Mouse (Mus musculus) CH12.LX (cell line): ENCODE measurements at regions not wholly inside any gene's neighbourhood (a gene's known extent, or its start where the extent isn't known, plus 50 kb on each side); places are given as distances from the start of the nearest gene placed in this dataset.

Experiments
- DNase-seq: peaks from one replicate; pipeline ENCODE4 v3.0.0-alpha.2; 2013; ENCODE audit errors: extremely low read depth
- H3K27ac ChIP-seq: 2 replicates; pipeline ENCODE4 v1.5.1; 2012; ENCODE audit warnings: low read depth, mild to moderate bottlenecking, control low read depth, moderate library complexity; ENCODE audit not compliant: insufficient read depth
- H3K27me3 ChIP-seq: replicated peaks from 2 replicates; pipeline ENCODE3; 2012; ENCODE audit warnings: inconsistent platforms
- H3K36me3 ChIP-seq, 2 experiments: replicated peaks in 1 of 2; 2 replicates each; pipeline versions ENCODE3 to v1.6.1; 2012; ENCODE audit warnings: inconsistent platforms in 1 of 2, low read length in 1 of 2, mild to moderate bottlenecking in 1 of 2, mixed read lengths in 1 of 2, moderate library complexity in 1 of 2; ENCODE audit not compliant: control insufficient read depth in 1 of 2, insufficient read depth in 1 of 2
- H3K4me1 ChIP-seq, 2 experiments: 2 replicates each; pipeline ENCODE4 v1.6.1; 2012; ENCODE audit warnings: inconsistent platforms in 1 of 2, moderate library complexity in 1 of 2; ENCODE audit not compliant: insufficient read depth in 2 of 2, control insufficient read depth in 1 of 2
- H3K4me2 ChIP-seq: 2 replicates; pipeline ENCODE4 v1.6.1; 2012; ENCODE audit warnings: low read depth, mild to moderate bottlenecking, control low read depth; ENCODE audit not compliant: poor library complexity, insufficient read depth, severe bottlenecking
- H3K4me3 ChIP-seq, 3 experiments: fragments of 150-350 bp in 1 of 3; sonication (generic) in 1 of 3; replicated peaks in 1 of 3; 2 replicates each; pipeline versions ENCODE3 to v1.5.1; 2011 to 2012; ENCODE audit warnings: low read depth in 2 of 3, low read length in 2 of 3, mild to moderate bottlenecking in 2 of 3, moderate library complexity in 2 of 3, control low read depth in 1 of 3, improper control_type of control experiment in 1 of 3, inconsistent platforms in 1 of 3, mixed read lengths in 1 of 3; ENCODE audit not compliant: poor library complexity in 1 of 3
- H3K79me2 ChIP-seq: replicated peaks from 2 replicates; pipeline ENCODE4 v1.6.1; 2012; ENCODE audit warnings: mild to moderate bottlenecking, moderate library complexity; ENCODE audit not compliant: control insufficient read depth, poor library complexity, insufficient read depth, severe bottlenecking; ENCODE audit errors: extremely low read depth
- H3K9ac ChIP-seq: 2 replicates; pipeline ENCODE4 v1.6.1; 2012; ENCODE audit warnings: low read depth, mild to moderate bottlenecking, control low read depth, moderate library complexity; ENCODE audit not compliant: insufficient read depth
- H3K9me3 ChIP-seq: replicated peaks from 2 replicates; pipeline ENCODE3; 2012; ENCODE audit warnings: low read length, inconsistent platforms, mixed read lengths
- CHD1 ChIP-seq: IDR thresholded peaks from 2 replicates; pipeline ENCODE4 v1.6.1; 2012; ENCODE audit warnings: low read depth, low read length, improper control_type of control experiment, inconsistent platforms
- CTCF ChIP-seq, 2 experiments: IDR thresholded peaks in 1 of 2; conservative IDR thresholded peaks in 1 of 2; 2 replicates each; pipeline ENCODE4 v1.5.1; 2011 to 2012; ENCODE audit warnings: low read depth in 2 of 2, low read length in 2 of 2, improper control_type of control experiment in 1 of 2, inconsistent platforms in 1 of 2, mild to moderate bottlenecking in 1 of 2, moderate library complexity in 1 of 2
- E2F4 ChIP-seq: IDR thresholded peaks from 2 replicates; pipeline ENCODE4 v1.6.1; 2011; ENCODE audit warnings: low read depth, low read length, improper control_type of control experiment; ENCODE audit not compliant: insufficient replicate concordance
- ELF1 ChIP-seq: IDR thresholded peaks from 2 replicates; pipeline ENCODE4 v1.6.1; 2014; ENCODE audit warnings: low read depth, mild to moderate bottlenecking, inconsistent platforms, low read length, improper control_type of control experiment
- EP300 ChIP-seq: IDR thresholded peaks from 2 replicates; pipeline ENCODE4 v1.6.1; 2011; ENCODE audit warnings: low read length, improper control_type of control experiment
- ETS1 ChIP-seq: conservative IDR thresholded peaks from 2 replicates; pipeline ENCODE4 v1.6.1; 2012; ENCODE audit warnings: low read depth, mild to moderate bottlenecking, inconsistent platforms, low read length, improper control_type of control experiment, moderate library complexity
- GABPA ChIP-seq: IDR thresholded peaks from 2 replicates; pipeline ENCODE4 v1.6.1; 2012; ENCODE audit warnings: low read depth, low read length, improper control_type of control experiment, inconsistent platforms; ENCODE audit not compliant: insufficient replicate concordance
- HCFC1 ChIP-seq: IDR thresholded peaks from 2 replicates; pipeline ENCODE4 v1.6.1; 2012; ENCODE audit warnings: low read depth, mild to moderate bottlenecking, inconsistent platforms, low read length, improper control_type of control experiment
- IRF4 ChIP-seq: IDR thresholded peaks from 2 replicates; pipeline ENCODE4 v1.6.1; 2014; ENCODE audit warnings: low read depth, mild to moderate bottlenecking, inconsistent platforms, low read length, improper control_type of control experiment
- JUN ChIP-seq: IDR thresholded peaks from 2 replicates; pipeline ENCODE4 v1.6.1; 2011; ENCODE audit warnings: low read depth, mild to moderate bottlenecking, low read length, improper control_type of control experiment, moderate library complexity; ENCODE audit not compliant: insufficient read depth
- JUND ChIP-seq: conservative IDR thresholded peaks from 2 replicates; pipeline ENCODE4 v1.6.1; 2011; ENCODE audit warnings: low read depth, low read length, improper control_type of control experiment
- MYC ChIP-seq: IDR thresholded peaks from 2 replicates; pipeline ENCODE4 v1.6.1; 2011; ENCODE audit warnings: low read depth, mild to moderate bottlenecking, improper control_type of control experiment, low read length
- NELFE ChIP-seq: IDR thresholded peaks from 2 replicates; pipeline ENCODE4 v1.6.1; 2011; ENCODE audit warnings: low read depth, low read length, improper control_type of control experiment
- PAX5 ChIP-seq: IDR thresholded peaks from 2 replicates; pipeline ENCODE4 v1.6.1; 2012; ENCODE audit warnings: low read length, inconsistent platforms, mixed read lengths
- POLR2AphosphoS2 ChIP-seq: IDR thresholded peaks from 2 replicates; pipeline ENCODE4 v1.6.1; 2011; ENCODE audit warnings: low read depth, low read length, improper control_type of control experiment
- RAD21 ChIP-seq: IDR thresholded peaks from 2 replicates; pipeline ENCODE4 v1.6.1; 2011; ENCODE audit warnings: low read depth, mild to moderate bottlenecking, low read length, improper control_type of control experiment, moderate library complexity
- RCOR1 ChIP-seq: conservative IDR thresholded peaks from 2 replicates; pipeline ENCODE4 v1.6.1; 2012; ENCODE audit warnings: low read depth, mild to moderate bottlenecking, inconsistent platforms, low read length, improper control_type of control experiment
- SIN3A ChIP-seq: IDR thresholded peaks from 2 replicates; pipeline ENCODE4 v1.6.1; 2012; ENCODE audit warnings: low read length, improper control_type of control experiment, inconsistent platforms
- UBTF ChIP-seq: IDR thresholded peaks from 2 replicates; pipeline ENCODE4 v1.6.1; 2012; ENCODE audit warnings: low read depth, mild to moderate bottlenecking, inconsistent platforms, low read length, improper control_type of control experiment, moderate library complexity
- USF1 ChIP-seq: IDR thresholded peaks from 2 replicates; pipeline ENCODE4 v1.6.1; 2014; ENCODE audit warnings: low read depth, mild to moderate bottlenecking, inconsistent platforms, low read length, improper control_type of control experiment
- ZKSCAN1 ChIP-seq: IDR thresholded peaks from 2 replicates; pipeline ENCODE4 v1.6.1; 2012; ENCODE audit warnings: low read depth, inconsistent platforms, low read length, improper control_type of control experiment, borderline replicate concordance
- ZMIZ1 ChIP-seq: IDR thresholded peaks from 2 replicates; pipeline ENCODE4 v1.6.1; 2012; ENCODE audit warnings: low read depth, mild to moderate bottlenecking, inconsistent platforms, low read length, improper control_type of control experiment
- dilution Hi-C: fragments of 300-500 bp; cut with MboI; formaldehyde crosslinking; loops from 2 replicates; pipeline ENCODE4 v1.14.3; 2020; ENCODE audit warnings: low sequenced_read_pairs; ENCODE audit not compliant: extremely low pct_unique_long_range_greater_than_20kb, extremely low pct_ligation_motif_present
- in situ Hi-C: fragments of 300-500 bp; cut with MboI; formaldehyde crosslinking; loops from 3 replicates; pipeline ENCODE4 v1.14.3; 2019; ENCODE audit warnings: low sequenced_read_pairs, low pct_ligation_motif_present, low pct_unique_long_range_greater_than_20kb, mixed read lengths

DNA sequence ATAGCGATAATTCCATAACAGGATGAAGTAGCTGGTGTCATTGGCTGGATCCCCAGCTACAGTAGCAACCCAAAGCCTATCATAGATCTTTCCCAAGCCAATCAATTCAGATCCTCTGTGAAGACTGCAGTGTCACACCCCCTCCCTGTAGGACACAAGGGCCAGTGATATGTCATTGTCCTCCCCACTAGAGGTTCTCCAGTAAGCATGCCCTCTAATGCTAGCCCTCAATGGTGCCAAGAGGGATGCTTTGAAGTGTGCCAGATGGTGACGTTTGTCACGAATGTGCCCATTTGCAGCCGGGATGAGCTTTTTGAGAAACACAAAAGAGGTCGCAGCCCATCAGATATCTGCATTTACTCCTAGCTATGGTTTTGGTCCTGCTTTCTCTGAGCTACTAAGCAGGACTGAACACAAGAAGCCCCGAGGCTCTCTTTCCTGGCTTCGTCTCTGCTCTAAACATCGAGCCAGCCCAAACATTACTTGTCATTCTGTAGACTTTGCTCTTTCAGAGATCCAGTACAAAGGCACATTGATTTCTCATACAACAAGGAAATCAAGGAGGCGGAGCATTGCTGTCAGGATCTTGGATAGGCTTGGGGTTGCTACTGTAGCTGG lies 214.2 kb downstream of the Gm19410 start:
- no peak overlapping the region for H3K9ac ChIP-seq
- H3K27ac ChIP-seq, result no peak overlapping the region
- DNase-seq, result no peak
- TF ChIP-seq CTCF (conservative IDR thresholded peaks at IDR 0.05 in 1 of 2, IDR thresholded peaks at IDR 0.05 in 1 of 2; ENCODE audit: low read depth in 2 of 2, low read length in 2 of 2) (no peak), ETS1 (no peak), JUN (no peak), RCOR1 (no peak), MYC (no peak), PAX5 (no peak), SIN3A (no peak)
- H3K27me3 ChIP-seq, result no peaks in the 10 kb centered on the region
- H3K9me3 ChIP-seq, result no peaks in the 10 kb centered on the region
- no peaks in the 10 kb centered on the region for H3K4me1 ChIP-seq
- dilution Hi-C loops (no loop called here), in situ Hi-C loops (no loop called here)
- no peaks in the 10 kb centered on the region for H3K36me3 ChIP-seq
- no peaks in the 10 kb centered on the region for H3K79me2 ChIP-seq
- no peak overlapping the region for H3K4me3 ChIP-seq
- H3K4me2 ChIP-seq, result no peak overlapping the region

DNA sequence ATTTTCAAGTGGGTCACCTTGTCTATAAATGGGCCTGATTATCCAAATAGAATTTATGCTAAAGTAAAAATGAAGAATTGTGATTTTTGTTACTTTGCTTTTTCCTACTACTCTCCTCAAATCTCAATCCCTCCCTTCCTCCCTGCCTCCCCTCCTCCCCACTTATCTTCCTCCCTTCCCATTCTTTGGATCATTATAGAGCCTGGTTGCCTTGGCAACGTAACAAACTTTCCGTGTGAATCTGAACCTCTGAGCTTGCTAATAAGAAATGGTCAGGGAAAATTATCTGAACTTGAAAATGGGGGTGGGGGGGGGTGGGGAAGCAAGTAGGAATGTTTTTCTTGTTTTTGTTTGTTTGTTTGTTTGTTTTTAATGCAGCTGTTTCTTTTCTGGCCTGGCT lies 217.5 kb downstream of the Gm19410 start:
- H3K36me3 ChIP-seq, result no peaks in the 10 kb centered on the region
- dilution Hi-C loops (no loop called here), in situ Hi-C loops (no loop called here)
- no peaks in the 10 kb centered on the region for H3K27me3 ChIP-seq
- H3K4me2 ChIP-seq, result no peak overlapping the region
- DNase-seq, result no peak
- no peaks in the 10 kb centered on the region for H3K4me1 ChIP-seq
- no peak overlapping the region for H3K27ac ChIP-seq
- no peaks in the 10 kb centered on the region for H3K79me2 ChIP-seq
- no peak overlapping the region for H3K4me3 ChIP-seq
- H3K9ac ChIP-seq, result no peak overlapping the region
- TF ChIP-seq USF1 (no peak), IRF4 (no peak), POLR2AphosphoS2 (no peak), ZMIZ1 (no peak), NELFE (no peak), HCFC1 (no peak), ZKSCAN1 (no peak), CTCF (conservative IDR thresholded peaks at IDR 0.05 in 1 of 2, IDR thresholded peaks at IDR 0.05 in 1 of 2; ENCODE audit: low read depth in 2 of 2, low read length in 2 of 2) (no peak), ELF1 (no peak), RAD21 (no peak), RCOR1 (no peak), UBTF (no peak), GABPA (no peak), CHD1 (no peak), PAX5 (no peak), E2F4 (no peak), EP300 (no peak), JUND (no peak)
- H3K9me3 ChIP-seq, result no peaks in the 10 kb centered on the region
